Mouse (Mus musculus): ENCODE data around the gene Tor1aip2.

Gene Tor1aip2

DNA sequence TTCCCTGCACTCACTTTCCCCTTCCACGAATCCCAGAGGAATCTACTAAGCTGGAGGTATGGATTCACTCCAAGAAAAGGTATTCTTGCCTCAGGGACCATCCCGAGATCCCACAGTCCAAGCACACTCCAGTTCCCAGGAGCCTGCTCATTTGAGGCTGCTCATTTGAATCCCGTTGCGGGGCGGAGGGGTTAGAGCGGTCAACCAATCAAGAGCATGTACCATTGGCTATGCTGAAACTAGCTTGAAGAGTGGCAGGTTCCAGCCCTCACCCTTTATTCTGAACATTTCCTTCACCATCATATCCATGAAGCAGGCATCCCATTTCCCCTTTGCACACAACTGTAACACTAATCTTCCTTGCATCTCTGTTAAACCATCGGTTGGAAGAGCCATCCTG is 76.9 kb downstream of the Tor1aip2 start:
- no peak for DNase-seq

DNA sequence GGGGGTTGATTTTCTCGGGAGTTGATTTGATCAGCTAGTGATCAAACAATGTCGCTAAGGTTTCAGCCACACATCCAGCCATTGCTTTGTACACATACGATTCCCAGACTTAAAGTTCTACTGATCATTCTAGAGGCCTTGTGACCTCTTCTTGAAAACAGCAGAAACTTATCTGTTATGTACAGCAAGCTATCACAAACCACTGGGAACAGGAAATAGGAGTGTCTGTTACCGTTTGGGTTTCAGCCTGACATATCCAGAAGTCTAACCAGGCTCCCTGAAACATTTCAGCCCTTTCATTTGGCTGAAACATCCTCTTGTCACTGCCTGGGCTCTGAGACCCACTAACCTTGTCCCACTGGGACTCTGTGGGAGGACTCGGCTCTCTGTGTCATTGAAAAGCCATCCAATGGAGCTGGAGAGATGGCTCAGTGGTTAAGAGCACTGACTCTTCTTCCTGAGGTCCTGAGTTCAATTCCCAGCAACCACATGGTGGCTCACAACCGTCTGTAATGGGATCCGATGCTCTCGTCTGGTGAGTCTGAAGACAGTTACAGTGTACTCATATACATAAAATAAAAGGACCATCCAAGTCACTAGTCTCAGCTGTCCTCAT is 78.8 kb downstream of the Tor1aip2 start:
- DNase-seq, result no peak

DNA sequence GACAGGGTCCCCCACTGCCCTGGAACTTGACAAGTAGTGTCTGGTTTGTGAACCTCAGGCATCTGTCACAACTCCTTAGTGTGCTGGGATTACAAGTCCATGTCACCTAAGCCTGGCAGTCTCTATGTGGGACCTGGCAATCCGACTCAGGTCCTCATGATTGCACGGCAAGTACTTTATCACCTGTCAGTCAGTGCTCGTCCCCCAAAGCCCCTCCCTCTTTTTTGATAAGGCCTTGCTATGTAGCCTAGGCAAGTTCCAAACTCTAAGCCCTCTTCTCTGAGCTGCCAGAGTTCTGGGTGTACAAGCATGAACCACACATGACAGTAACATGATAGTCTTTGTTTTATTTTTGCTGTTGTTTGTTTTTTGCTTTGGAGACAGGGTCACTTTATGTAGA is 81.6 kb downstream of the Tor1aip2 start:
- DNase-seq, result no peak
